Mouse (Mus musculus) gonadal fat pad, adult 2 months (tissue): Measurements from ENCODE around the gene Map3k13. TPM values are rescaled to one million over a fixed set of nuclear protein-coding genes. Genes with fewer than 3 reads are reported as not detected.
"Not testable (repeated sequence)": the region's sequence is repeated elsewhere in the genome, so short reads cannot be mapped to it uniquely, and the experiment has no call there.

Experiments used
- DNase-seq: peaks from one replicate; pipeline ENCODE4 v3.0.0-alpha.2; 2012; ENCODE audit warnings: low read depth
- polyA plus RNA-seq: library from polyadenylated mRNA; depleted of rRNA; stranded (reverse); fragments of >200 nt; gene quantifications from 2 replicates; pipeline ENCODE4 v1.2.3, GENCODE M21; 2012; rRNA removed

The Map3k13 gene
- polyA plus RNA-seq, 1 experiment: 0.88 TPM

DNA sequence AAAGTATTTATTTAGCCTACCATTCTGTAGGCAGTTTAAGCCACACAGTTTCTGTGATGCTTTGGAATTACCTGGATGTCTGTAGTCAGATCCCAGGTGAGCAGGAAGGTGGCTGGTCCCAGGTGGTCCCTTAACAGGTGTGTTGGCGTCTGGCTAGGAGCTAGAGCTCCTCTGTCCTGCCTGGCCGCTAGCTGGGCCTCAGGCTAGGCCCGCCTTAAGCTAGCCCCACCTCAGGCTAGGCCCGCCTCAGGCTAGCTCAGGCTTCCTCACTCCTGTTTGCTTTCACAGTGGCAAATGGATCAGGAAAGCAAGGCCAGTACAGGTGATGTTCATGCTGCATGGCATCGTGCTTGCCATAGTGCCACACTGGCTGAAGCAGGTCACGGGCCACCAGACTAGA, 112.8 kb downstream of the Map3k13 start:
- DNase-seq: no peak

DNA sequence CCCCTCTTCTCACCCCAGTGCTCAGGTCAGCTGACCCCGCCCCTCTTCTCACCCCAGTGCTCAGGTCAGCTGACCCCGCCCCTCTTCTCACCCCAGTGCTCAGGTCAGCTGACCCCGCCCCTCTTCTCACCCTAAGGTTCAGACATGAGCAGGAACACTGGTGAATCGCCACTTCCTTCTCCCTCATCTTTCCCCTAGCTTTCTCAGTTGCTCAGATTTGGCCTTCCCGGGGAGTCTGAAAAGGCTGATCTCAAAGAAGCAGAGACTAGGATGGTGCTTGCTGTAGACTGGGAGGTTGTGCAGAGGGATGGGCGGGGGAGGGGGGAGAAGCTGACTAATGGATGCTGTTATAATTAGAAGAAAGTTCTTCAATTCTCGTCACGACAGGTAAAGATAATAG, 114.8 kb downstream of the Map3k13 start:
- DNase-seq: not testable (repeated sequence)

DNA sequence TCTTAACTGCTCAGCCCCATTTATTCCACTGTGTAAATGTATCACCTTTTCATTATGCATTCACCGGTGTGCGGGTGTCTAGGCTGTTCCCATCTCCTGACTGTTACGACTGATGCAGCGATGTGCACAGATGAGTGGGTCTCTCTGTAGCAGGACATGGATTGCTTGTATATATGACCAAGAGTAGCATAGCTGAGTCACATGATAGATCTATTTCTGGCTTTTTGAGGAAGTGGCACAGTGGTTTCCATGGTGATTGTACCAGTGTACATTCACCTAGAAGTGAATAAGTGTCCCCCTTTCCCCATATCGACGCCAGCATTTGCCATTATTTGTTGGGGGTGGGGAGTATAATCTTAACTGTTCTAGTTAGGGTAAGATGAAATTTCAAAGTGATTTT, 119.2 kb downstream of the Map3k13 start:
- DNase-seq: no peak

DNA sequence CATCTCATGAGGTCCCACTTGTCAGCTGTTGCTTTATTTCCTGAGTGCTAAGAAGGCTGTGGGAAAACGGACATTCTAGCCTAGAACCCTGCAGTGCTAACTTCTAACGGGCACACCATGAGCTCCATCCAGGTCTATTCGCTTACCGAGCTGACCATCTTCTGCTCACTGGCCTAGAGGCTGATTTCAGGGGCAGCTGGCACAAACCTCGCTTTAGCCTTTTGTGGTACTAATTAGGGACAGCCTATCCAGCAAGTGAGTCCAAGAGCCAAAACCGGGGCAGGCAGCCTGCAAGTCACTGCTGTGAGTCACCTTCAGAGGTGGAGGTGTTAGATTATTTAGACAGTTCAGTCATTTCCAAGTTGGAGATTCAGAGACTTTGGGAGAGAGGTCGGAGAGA, 122.5 kb downstream of the Map3k13 start:
- no peak for DNase-seq

DNA sequence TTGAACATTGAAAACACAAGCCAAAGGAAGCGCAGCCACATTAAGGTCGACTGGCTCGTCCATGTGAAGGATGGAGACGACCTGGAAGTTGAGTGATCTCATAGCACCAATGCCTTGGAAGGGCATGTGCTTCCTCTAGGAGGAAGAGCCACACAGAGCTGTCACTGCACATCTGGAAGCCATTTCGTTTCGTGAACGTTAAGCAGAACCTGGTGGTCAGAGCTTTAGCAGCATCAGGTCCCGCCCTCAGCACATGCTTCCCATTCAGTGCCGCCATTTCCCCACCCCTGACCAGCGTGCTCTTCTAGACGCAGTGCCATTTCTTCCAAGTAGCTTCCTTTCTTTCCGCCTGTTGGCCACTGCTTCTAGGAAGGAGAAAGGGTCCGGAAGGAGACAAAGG, 134.3 kb downstream of the Map3k13 start:
- DNase-seq: no peak

DNA sequence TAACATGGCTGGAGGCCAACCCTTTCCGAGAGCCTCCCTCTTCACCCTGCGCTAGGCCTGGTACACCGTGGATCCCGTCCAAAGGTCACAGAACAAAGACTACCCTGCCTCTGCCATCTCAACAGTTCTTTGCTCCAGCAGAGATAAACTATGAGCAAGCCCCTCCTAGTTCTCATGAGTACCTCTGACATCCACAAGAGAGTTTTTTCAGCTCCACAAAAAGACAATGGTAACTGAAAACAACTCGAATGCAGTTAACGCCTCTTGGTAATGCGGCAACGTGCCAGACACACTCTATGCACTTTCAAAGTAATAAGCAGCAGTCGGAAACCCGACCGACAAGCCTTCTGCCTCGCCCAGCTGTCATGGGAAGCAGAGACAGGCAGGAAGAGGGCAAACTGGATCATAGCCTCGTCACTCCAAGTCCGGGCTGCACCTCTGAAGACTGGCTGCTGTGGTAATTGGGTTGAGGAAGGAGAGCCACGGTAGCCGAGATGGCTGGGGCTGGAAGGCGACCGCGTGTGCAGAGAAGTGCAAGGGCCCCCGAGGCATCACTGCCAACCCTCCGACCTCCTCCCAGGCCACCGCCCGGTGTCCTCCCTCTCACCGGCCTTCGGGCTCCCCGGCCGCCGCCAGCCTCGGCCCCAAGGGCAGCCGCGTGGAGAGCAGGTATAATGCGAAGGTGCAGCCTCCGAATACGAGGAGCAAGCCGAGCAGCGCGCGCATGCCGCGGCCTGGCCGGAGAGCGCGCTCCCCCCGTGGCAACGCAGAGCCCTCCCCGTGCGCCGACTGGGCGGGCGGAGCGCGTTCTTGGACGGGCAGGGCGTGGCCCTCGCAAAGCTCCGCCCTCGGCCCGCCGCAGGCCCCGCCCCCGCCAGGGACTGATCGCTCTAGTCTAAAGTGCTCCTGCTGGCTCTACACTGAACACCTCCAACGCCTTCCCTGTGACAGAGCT, 152.9 kb downstream of the Map3k13 start, which contains the start of gene Tmem41a:
Tmem41a (minus strand) TSS at position 792 of the 955 bp plus-strand sequence.
- DNase-seq: no peak

DNA sequence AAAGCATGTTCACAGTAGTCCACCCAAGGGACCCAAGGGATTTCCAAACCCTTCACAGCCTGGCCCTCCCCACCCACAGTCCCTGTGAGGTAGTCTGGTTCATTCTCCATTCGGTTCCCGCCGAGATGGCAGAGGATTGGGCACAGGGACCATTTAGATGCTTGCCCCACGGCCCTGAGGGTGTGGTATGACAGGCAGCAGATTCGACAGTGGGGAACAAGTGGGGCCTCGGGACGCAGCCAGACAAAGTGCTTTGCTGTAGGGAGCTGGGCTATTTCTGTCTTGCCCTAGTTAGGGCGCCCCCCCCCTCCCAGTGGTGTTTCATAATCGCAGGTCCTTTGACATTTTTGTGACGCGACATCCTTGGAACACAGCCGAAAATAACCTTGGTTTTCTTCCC, 161.4 kb downstream of the Map3k13 start:
- DNase-seq: no peak

DNA sequence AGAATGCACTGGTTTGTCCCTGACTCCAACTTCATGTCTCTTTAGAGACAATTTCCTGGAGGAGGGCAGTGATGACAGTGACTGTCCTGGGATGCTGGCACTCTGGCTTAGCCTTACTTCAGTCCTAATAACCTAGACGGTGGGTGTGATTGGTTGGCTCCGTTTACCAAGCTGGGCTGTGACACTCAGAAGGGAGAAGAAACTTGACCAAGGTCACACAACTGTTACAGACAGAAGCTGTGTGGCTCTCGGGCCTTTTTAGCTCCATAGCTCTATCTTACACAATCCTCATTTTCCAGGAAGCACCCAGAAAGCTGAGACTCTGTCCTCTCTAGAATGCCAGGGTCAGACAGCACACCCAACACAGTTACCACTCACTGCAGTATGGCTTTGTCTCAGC, 171.4 kb downstream of the Map3k13 start:
- DNase-seq: no peak

DNA sequence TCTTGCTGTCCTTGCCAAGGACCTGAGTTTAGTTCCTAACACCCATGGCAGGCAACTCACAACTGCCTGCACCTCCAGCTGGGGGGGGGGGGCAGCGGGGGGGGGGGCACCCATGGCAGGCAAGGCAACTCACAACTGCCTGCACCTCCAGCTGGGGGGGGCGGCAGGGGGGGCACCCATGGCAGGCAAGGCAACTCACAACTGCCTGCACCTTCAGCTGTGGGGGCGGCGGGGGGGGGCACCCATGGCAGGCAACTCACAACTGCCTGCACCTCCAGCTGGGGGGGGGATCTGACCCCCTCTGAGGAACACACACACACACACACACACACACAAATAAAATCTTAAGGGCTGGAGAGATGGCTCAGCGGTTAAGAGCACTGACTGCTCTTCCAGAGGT, 175.7 kb downstream of the Map3k13 start:
- DNase-seq: no peak

DNA sequence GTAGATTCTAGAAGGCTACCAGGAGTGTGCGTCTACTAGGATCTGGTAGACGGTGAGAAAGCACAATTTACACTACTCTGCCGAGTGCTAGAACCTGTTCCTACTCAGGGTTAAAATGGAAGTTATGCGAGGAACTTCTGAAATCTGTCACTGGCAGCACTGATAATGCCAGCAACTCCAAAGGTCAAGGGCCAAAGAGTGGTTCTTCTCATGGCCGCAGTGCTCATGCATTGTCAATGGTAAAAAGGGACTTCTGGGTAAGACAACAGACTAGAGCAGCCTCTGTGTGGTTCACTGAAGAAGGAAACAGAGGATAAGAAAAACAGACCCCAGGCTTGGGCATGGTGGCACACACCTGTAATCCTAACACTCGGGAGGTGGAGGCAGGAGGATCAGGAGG, 176.4 kb downstream of the Map3k13 start:
- DNase-seq: no peak

DNA sequence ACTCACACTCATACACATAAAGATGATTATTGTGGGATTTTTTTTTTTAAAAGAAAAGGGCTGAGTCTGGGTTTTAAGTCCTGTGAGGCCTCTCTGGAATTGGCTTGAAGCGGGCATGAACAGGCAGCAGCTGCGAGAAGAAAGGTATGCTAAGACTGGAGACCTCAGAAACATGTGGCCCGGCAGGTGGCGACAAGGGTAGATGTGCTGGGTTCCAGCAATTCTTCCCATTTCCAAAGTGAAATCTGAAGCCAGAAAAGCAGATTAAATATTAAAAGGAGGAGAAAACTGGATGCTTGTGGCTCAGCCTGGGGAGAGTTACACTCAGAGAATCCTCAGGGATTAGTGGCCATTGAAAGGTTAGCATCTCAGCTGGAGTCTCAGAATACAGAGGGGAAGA, 177.3 kb downstream of the Map3k13 start:
- no peak for DNase-seq

DNA sequence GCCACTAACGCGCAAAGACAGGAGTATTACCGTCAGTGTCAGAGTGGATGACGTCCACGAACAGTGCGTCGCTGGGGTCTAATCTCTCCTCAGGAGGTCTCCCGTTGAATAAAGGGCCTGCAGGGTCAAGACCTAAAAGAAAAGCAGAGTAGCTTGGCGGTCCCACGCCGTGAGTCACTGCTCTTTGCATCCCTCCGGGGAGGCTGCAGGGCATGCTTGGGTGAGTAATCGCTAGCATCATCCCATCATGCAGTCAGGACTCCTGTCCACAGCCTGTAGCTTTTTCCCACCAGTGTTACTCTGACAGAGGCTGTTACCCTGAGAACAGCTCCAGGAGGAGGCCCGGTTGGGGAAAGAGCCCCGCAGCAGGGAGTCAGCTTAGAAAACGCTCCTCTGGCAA, 182.1 kb downstream of the Map3k13 start:
- no peak for DNase-seq

DNA sequence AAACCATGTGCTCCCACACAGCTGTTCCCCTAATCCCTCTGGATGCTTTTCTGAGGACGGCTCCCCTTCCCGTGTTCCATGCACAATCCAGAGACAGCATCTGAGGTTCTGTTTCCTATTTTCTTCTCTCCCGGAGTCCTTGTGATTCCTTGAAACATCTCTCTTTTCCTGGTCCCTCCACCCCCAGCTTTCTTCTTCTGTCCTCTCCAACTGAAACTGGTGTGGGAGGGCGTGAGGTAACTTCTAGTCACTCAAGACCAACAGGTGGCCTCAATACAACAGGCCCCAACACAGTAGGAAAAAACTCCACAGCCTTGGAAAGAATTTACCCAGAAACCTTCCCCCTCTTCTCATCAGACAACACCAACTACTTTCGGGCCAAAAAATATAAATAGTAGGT, 183.2 kb downstream of the Map3k13 start:
- DNase-seq: no peak

Other genes with a start within 250 kb of the Map3k13 start
- gene 2510009E07Rik, start 99.7 kb upstream of the Map3k13 start, polyA plus RNA-seq: 15.7 and 17.9 TPM in 2 replicates
- gene Ehhadh, start 6.5 kb upstream of the Map3k13 start, polyA plus RNA-seq: 17.7 and 21.1 TPM in 2 replicates
- 5.9 and 10.3 TPM in 2 replicates for gene Tmem41a, start 153.2 kb downstream of the Map3k13 start, polyA plus RNA-seq
- 0.63 and 0.89 TPM in 2 replicates for gene Liph, start 201.3 kb downstream of the Map3k13 start, polyA plus RNA-seq
- gene Senp2, start 215.1 kb downstream of the Map3k13 start, polyA plus RNA-seq: 10.1 and 12.1 TPM in 2 replicates